Mouse (Mus musculus): ENCODE results near the gene E430018J23Rik. TPM values are rescaled to one million over a fixed set of nuclear protein-coding genes. Genes with fewer than 3 reads are reported as not detected.
"Not testable (repeated sequence)": the region's sequence is repeated elsewhere in the genome, so short reads cannot be mapped to it uniquely, and the experiment has no call there.

Gene E430018J23Rik
- polyA plus RNA-seq, 1 experiment: 4.3 TPM

- 3% methylated on average over 48 of the region's 48 CpGs for WGBS
- no peak for TF ChIP-seq CTCF (IDR thresholded peaks at IDR 0.05; ENCODE audit: extremely low read depth, insufficient read depth, insufficient read length, insufficient replicate concordance)
- peak; percentile 88 for TF ChIP-seq POLR2A (IDR thresholded peaks at IDR 0.05; ENCODE audit: low read depth, low read length)
- H3K27me3 ChIP-seq (ENCODE audit: control insufficient read depth, insufficient read depth, low read length): no peaks in the 10 kb centered on the region
- 0 out of 2 replicates have a peak, but pooled peaks cover 3% of the 10 kb centered on the region for H3K4me1 ChIP-seq (ENCODE audit: control insufficient read depth, insufficient read depth, insufficient read length)
- peak within 1 kb of the TSS; percentile 89 for H3K27ac ChIP-seq (ENCODE audit: insufficient read depth, low read length)
- H3K4me3 ChIP-seq (ENCODE audit: extremely low read depth, insufficient read depth, insufficient read length): peak within 1 kb of the TSS; percentile 86
- H3K36me3 ChIP-seq (ENCODE audit: control insufficient read depth, insufficient read depth, low read length): peaks cover 7% of the 10 kb centered on the region
- peak; percentile 83 to 97 for DNase-seq (ENCODE audit: low read depth in 1 of 2, low spot score in 2 of 2)
These were observed 28.2 kb upstream of the E430018J23Rik start, which contains the start of gene Zfp688 for GRCm38 (mm10) chr7:127421388-127422191. Gene Zfp688 (minus strand): TSS chr7:127422068.

- Histone ChIP-seq H3K27ac (ENCODE audit: insufficient read depth, low read length) (no peak overlapping the region), H3K36me3 (ENCODE audit: control insufficient read depth, insufficient read depth, low read length) (0 out of 2 replicates have a peak, but pooled peaks cover 1% of the 10 kb centered on the region), H3K27me3 (ENCODE audit: control insufficient read depth, insufficient read depth, low read length) (no peaks in the 10 kb centered on the region), H3K4me3 (ENCODE audit: extremely low read depth, insufficient read depth, insufficient read length) (no peak overlapping the region), H3K4me1 (ENCODE audit: control insufficient read depth, insufficient read depth, insufficient read length) (no peaks in the 10 kb centered on the region)
- TF ChIP-seq POLR2A (IDR thresholded peaks at IDR 0.05; ENCODE audit: low read depth, low read length) (no peak), CTCF (IDR thresholded peaks at IDR 0.05; ENCODE audit: extremely low read depth, insufficient read depth, insufficient read length, insufficient replicate concordance) (no peak)
- WGBS: 90% methylated on average over 2 of the region's 2 CpGs
- DNase-seq (ENCODE audit: low read depth in 1 of 2, low spot score in 2 of 2): no peak
These were observed 18.0 kb upstream of the E430018J23Rik start for GRCm38 (mm10) chr7:127411418-127411817.

- H3K4me1 ChIP-seq (ENCODE audit: control insufficient read depth, insufficient read depth, insufficient read length); H3K27me3 ChIP-seq (ENCODE audit: control insufficient read depth, insufficient read depth, low read length); H3K36me3 ChIP-seq (ENCODE audit: control insufficient read depth, insufficient read depth, low read length): not testable (repeated sequence)
- H3K27ac ChIP-seq (ENCODE audit: insufficient read depth, low read length): peak within 1 kb of the TSS; percentile 90
- DNase-seq (ENCODE audit: low read depth in 1 of 2, low spot score in 2 of 2): peak; percentile 81 to 85
- peak within 1 kb of the TSS; percentile 72 for H3K4me3 ChIP-seq (ENCODE audit: extremely low read depth, insufficient read depth, insufficient read length)
- peak; percentile 53; the same call in 1 of the 2 replicates for TF ChIP-seq CTCF (IDR thresholded peaks at IDR 0.05; ENCODE audit: extremely low read depth, insufficient read depth, insufficient read length, insufficient replicate concordance)
- TF ChIP-seq POLR2A (IDR thresholded peaks at IDR 0.05; ENCODE audit: low read depth, low read length): peak; percentile 28; the same call in 1 of the 2 replicates
- WGBS: 1% methylated on average over 40 of the region's 40 CpGs
These were observed 12.9 kb upstream of the E430018J23Rik start, which contains the start of gene Zfp764 for GRCm38 (mm10) chr7:127406002-127406987. Gene Zfp764 (minus strand): TSS chr7:127406822.

GRCm38 (mm10) chr7:127404101-127404500, 10.7 kb upstream of the E430018J23Rik start:
- WGBS: 96% methylated on average over 6 of the region's 6 CpGs
- not testable (repeated sequence) for H3K4me3 ChIP-seq (ENCODE audit: extremely low read depth, insufficient read depth, insufficient read length); DNase-seq (ENCODE audit: low read depth in 1 of 2, low spot score in 2 of 2); H3K36me3 ChIP-seq (ENCODE audit: control insufficient read depth, insufficient read depth, low read length); H3K27ac ChIP-seq (ENCODE audit: insufficient read depth, low read length); H3K4me1 ChIP-seq (ENCODE audit: control insufficient read depth, insufficient read depth, insufficient read length); H3K27me3 ChIP-seq (ENCODE audit: control insufficient read depth, insufficient read depth, low read length)

- Histone ChIP-seq H3K27me3 (ENCODE audit: control insufficient read depth, insufficient read depth, low read length) (no peaks in the 10 kb centered on the region), H3K4me1 (ENCODE audit: control insufficient read depth, insufficient read depth, insufficient read length) (no peaks in the 10 kb centered on the region), H3K36me3 (ENCODE audit: control insufficient read depth, insufficient read depth, low read length) (no peaks in the 10 kb centered on the region), H3K4me3 (ENCODE audit: extremely low read depth, insufficient read depth, insufficient read length) (no peak overlapping the region), H3K27ac (ENCODE audit: insufficient read depth, low read length) (no peak overlapping the region)
- no peak for DNase-seq (ENCODE audit: low read depth in 1 of 2, low spot score in 2 of 2)
- no peak for TF ChIP-seq POLR2A (IDR thresholded peaks at IDR 0.05; ENCODE audit: low read depth, low read length)
- 62% methylated on average over 2 of the region's 2 CpGs for WGBS
These were observed 9.6 kb upstream of the E430018J23Rik start for GRCm38 (mm10) chr7:127402980-127403379.

- Histone ChIP-seq H3K4me1 (ENCODE audit: control insufficient read depth, insufficient read depth, insufficient read length) (no peaks in the 10 kb centered on the region), H3K27ac (ENCODE audit: insufficient read depth, low read length) (no peak overlapping the region), H3K36me3 (ENCODE audit: control insufficient read depth, insufficient read depth, low read length) (no peaks in the 10 kb centered on the region), H3K4me3 (ENCODE audit: extremely low read depth, insufficient read depth, insufficient read length) (no peak overlapping the region), H3K27me3 (ENCODE audit: control insufficient read depth, insufficient read depth, low read length) (no peaks in the 10 kb centered on the region)
- TF ChIP-seq CTCF (IDR thresholded peaks at IDR 0.05; ENCODE audit: extremely low read depth, insufficient read depth, insufficient read length, insufficient replicate concordance): no peak
- TF ChIP-seq POLR2A (IDR thresholded peaks at IDR 0.05; ENCODE audit: low read depth, low read length): no peak
- WGBS: 63% methylated on average over 3 of the region's 3 CpGs
- no peak for DNase-seq (ENCODE audit: low read depth in 1 of 2, low spot score in 2 of 2)
These were observed 6.9 kb upstream of the E430018J23Rik start for GRCm38 (mm10) chr7:127400355-127400754.
